Mouse (Mus musculus): ENCODE measurements around the gene Ddx19a. TPM values are rescaled to one million over a fixed set of nuclear protein-coding genes. Genes with fewer than 3 reads are reported as not detected.
"Not testable (repeated sequence)": the region's sequence is repeated elsewhere in the genome, so short reads cannot be mapped to it uniquely, and the experiment has no call there.

Gene Ddx19a
- polyA plus RNA-seq, 1 experiment from 2014 or later: 62.6 TPM

DNA sequence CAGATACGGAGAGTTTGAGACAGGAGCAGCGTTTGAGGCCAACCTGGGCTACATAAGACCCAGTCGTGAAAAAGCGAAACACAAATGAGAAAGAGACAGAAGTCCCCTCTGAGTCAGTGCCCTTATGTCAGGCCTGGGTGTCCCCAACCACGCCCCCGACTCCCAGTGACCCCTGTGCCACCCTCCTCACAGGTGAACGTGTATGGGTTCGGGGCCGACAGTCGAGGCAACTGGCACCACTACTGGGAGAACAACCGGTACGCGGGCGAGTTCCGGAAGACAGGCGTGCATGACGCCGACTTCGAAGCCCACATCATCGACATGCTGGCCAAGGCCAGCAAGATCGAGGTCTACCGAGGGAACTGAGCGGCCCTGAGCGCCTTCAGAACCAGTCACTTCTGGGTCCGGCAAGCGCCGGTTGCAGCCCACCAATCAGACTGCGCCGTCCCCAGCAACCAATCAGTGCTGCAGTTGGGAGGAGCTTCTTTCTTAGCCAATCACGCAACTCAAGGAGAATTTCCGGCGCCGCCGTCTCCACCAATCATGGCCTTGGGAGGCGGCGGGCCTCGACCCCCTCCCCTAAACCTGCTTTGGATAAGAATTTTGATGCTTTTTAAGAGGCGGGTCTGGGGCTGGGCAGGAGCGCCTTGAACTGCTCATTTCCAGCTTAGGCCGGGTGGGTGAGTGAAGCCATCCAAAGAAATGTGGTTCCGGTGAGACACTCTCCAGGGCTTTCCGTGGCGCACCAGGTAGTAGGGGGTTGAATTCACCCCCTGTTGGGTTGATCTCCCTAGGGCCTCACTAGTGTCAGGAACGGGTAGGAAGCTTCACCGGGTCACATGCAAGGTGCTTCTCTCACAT is 27.5 kb downstream of the Ddx19a start:
- no peaks in the 10 kb centered on the region for H3K27me3 ChIP-seq
- TF ChIP-seq CTCF (IDR thresholded peaks at IDR 0.05): no peak
- CTCF ChIA-PET: no interaction called here
- no peak for ATAC-seq
- in situ Hi-C loops (cut with MboI; ENCODE audit: low pct_unique_long_range_greater_than_20kb): loop anchor here (5.0 kb wide), 1 partner anchor 58 kb away; no protein-coding TSS in a partner anchor
- no peak for DNase-seq (ENCODE audit: low read depth, low spot score)
- POLR2A ChIA-PET: no interaction called here

DNA sequence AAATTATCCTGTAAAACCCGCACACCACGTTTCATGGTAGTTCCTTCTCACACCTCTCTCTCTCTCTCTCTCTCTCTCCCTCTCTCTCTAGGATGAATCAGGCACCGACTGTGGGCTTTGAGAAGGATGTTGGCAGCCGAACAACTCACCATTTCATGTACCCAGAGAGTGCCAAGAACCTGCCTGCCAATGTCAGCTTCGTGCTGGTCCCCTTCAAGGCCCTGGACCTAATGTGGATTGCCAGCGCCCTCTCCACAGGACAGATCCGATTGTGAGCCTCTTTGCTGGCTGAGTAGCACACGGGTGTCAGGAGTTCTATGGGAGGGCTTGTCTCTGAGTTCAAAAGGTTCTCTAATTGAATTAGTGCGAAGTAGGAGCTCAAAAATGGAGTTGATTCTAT is 30.3 kb downstream of the Ddx19a start:
- no peak for TF ChIP-seq CTCF (IDR thresholded peaks at IDR 0.05)
- ChIA-PET POLR2A (interaction anchor here (0.6 to 0.7 kb wide), 2 partner anchors 16 to 126 kb away, joined by 3 to 5 read pairs; no protein-coding TSS in a partner anchor), CTCF (interaction anchor here (0.9 to 1.2 kb wide), 4 partner anchors 16 to 84 kb away, joined by 3 to 4 read pairs (median 3); no protein-coding TSS in a partner anchor)
- DNase-seq (ENCODE audit: low read depth, low spot score) (no peak), ATAC-seq (no peak)
- in situ Hi-C loops (cut with MboI; ENCODE audit: low pct_unique_long_range_greater_than_20kb): loop anchor here (5.0 kb wide), 1 partner anchor 55 kb away; no protein-coding TSS in a partner anchor
- H3K27me3 ChIP-seq: no peaks in the 10 kb centered on the region

- no peaks in the 10 kb centered on the region for H3K27me3 ChIP-seq
- TF ChIP-seq CTCF (IDR thresholded peaks at IDR 0.05): no peak
- in situ Hi-C loops (cut with MboI; ENCODE audit: low pct_unique_long_range_greater_than_20kb): loop anchor here (5.0 kb wide), 1 partner anchor 54 kb away; no protein-coding TSS in a partner anchor
- POLR2A ChIA-PET: no interaction called here
- ATAC-seq (no peak), DNase-seq (ENCODE audit: low read depth, low spot score) (no peak)
- CTCF ChIA-PET: interaction anchor here (1.2 kb wide), 2 partner anchors 17 to 57 kb away, joined by 3 to 4 read pairs; no protein-coding TSS in a partner anchor
These were observed 31.0 kb downstream of the Ddx19a start for GRCm38 (mm10) chr8:110966586-110966985.

- POLR2A ChIA-PET: no interaction called here
- ATAC-seq (peak; percentile 77), DNase-seq (ENCODE audit: low read depth, low spot score) (peak; percentile 60)
- H3K27me3 ChIP-seq: no peaks in the 10 kb centered on the region
- no peak for TF ChIP-seq CTCF (IDR thresholded peaks at IDR 0.05)
- in situ Hi-C loops (cut with MboI; ENCODE audit: low pct_unique_long_range_greater_than_20kb): loop anchor here (5.0 kb wide), 1 partner anchor 53 kb away; no protein-coding TSS in a partner anchor
- CTCF ChIA-PET: interaction anchor here (0.7 to 1.6 kb wide), 4 partner anchors 13 to 47 kb away, joined by 3 to 4 read pairs (median 4); no protein-coding TSS in a partner anchor
These were observed 32.0 kb downstream of the Ddx19a start for GRCm38 (mm10) chr8:110965594-110965993.

DNA sequence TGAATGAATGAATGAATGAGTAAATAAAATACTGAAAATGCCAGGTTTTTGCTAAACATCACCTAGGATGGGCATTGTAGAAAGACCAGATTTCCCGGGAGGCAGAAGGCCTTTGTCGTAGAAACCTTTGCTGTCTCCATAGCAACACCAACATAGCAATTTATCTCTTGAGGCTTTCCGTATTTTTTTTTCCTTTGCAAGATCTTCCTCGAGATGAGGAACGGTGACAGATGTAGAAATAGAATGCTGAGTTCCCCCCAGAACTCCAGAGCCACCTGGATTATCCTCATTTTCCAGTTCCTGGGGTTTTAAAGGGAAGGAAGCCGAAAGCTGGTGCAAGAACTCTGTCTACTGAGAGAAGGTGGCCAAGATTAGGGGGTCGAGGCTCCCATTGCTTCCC is 32.9 kb downstream of the Ddx19a start:
- no peak for TF ChIP-seq CTCF (IDR thresholded peaks at IDR 0.05)
- no peak for DNase-seq (ENCODE audit: low read depth, low spot score)
- in situ Hi-C loops (cut with MboI; ENCODE audit: low pct_unique_long_range_greater_than_20kb): loop anchor here (5.0 kb wide), 1 partner anchor 52 kb away; no protein-coding TSS in a partner anchor
- no peak for ATAC-seq
- POLR2A ChIA-PET: no interaction called here
- CTCF ChIA-PET: interaction anchor here (0.7 to 1.6 kb wide), 3 partner anchors 12 to 23 kb away, joined by 3 to 4 read pairs (median 4); no protein-coding TSS in a partner anchor
- H3K27me3 ChIP-seq: no peaks in the 10 kb centered on the region

- ATAC-seq: no peak
- in situ Hi-C loops (cut with MboI; ENCODE audit: low pct_unique_long_range_greater_than_20kb): no loop called here
- POLR2A ChIA-PET: no interaction called here
- H3K27me3 ChIP-seq: no peaks in the 10 kb centered on the region
- CTCF ChIA-PET: no interaction called here
- no peak for TF ChIP-seq CTCF (IDR thresholded peaks at IDR 0.05)
- DNase-seq (ENCODE audit: low read depth, low spot score): no peak
These were observed 34.5 kb downstream of the Ddx19a start for GRCm38 (mm10) chr8:110963051-110963450.

DNA sequence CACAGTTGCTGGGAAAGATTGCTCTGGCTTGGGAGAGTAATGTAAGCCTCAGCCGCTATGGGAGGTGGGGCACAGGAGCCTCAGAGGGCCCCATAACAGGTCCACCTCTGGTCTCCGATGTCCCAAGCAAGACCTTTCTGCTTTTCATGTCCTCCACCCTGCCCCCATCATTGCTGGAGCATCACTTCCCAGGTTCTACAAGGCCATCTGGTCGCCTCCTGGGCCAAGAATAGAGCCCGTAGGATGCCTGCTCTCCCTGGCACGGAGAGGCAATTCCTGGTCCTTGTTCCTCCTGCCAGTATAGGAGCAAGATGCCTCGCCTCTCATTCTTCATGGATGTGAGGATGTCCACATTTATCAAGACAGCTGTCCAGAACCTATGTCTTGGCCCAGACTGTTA is 37.7 kb downstream of the Ddx19a start:
- no peak for DNase-seq (ENCODE audit: low read depth, low spot score)
- no peaks in the 10 kb centered on the region for H3K27me3 ChIP-seq
- no peak for ATAC-seq
- CTCF ChIA-PET: no interaction called here
- POLR2A ChIA-PET: no interaction called here
- in situ Hi-C loops (cut with MboI; ENCODE audit: low pct_unique_long_range_greater_than_20kb): no loop called here
- no peak for TF ChIP-seq CTCF (IDR thresholded peaks at IDR 0.05)

- CTCF ChIA-PET: no interaction called here
- DNase-seq (ENCODE audit: low read depth, low spot score): no peak
- H3K27me3 ChIP-seq: no peaks in the 10 kb centered on the region
- in situ Hi-C loops (cut with MboI; ENCODE audit: low pct_unique_long_range_greater_than_20kb): no loop called here
- no peak for ATAC-seq
- POLR2A ChIA-PET: no interaction called here
- TF ChIP-seq CTCF (IDR thresholded peaks at IDR 0.05): no peak
These were observed 38.4 kb downstream of the Ddx19a start for GRCm38 (mm10) chr8:110959071-110959780.

DNA sequence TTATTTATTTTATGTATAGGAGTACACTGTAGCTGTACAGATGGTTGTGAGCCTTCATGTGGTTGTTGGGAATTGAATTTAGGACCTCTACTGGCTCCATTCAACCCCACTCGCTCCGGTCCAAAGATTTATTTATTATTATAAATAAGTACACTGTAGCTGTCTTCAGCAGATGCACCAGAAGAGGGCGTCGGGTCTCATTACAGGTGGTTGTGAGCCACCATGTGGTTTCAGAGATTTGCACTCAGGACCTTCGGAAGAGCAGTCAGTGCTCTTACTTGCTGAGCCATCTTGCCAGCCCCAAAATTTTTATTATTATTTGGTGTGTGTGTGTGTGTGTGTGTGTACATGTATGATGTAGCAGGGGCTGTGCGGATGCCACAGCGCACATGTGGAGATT is 39.0 kb downstream of the Ddx19a start:
- in situ Hi-C loops (cut with MboI; ENCODE audit: low pct_unique_long_range_greater_than_20kb): not testable (repeated sequence)

DNA sequence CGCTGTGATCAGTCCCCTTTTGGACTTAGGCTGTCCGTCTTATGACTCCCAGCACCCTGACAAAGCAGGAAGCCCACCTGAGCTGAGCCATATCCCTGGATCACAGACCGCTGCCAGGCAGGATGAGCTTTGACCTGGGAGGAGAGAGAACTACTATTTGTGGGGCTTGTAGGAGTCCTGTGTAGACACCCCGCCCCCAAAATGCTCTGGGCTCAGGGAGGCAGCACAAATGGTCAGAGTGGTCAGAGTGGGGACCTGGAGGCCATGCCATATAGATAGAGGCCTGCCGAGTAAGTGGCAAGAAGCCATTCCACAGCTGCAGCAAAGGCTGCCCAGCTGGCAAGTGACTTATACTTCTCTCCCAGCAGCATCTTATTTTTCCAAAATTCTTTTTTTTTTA is 39.5 kb downstream of the Ddx19a start:
- DNase-seq (ENCODE audit: low read depth, low spot score) (no peak), ATAC-seq (no peak)
- in situ Hi-C loops (cut with MboI; ENCODE audit: low pct_unique_long_range_greater_than_20kb): no loop called here
- H3K27me3 ChIP-seq: no peaks in the 10 kb centered on the region
- TF ChIP-seq CTCF (IDR thresholded peaks at IDR 0.05): no peak
- POLR2A ChIA-PET: no interaction called here
- CTCF ChIA-PET: no interaction called here

More for the DNA sequence above, 39.0 kb downstream of the Ddx19a start:
- POLR2A ChIA-PET; CTCF ChIA-PET; ATAC-seq; H3K27me3 ChIP-seq; DNase-seq (ENCODE audit: low read depth, low spot score): not testable (repeated sequence)

GRCm38 (mm10) chr8:110957471-110957870 is 40.1 kb downstream of the Ddx19a start:
- in situ Hi-C loops (cut with MboI; ENCODE audit: low pct_unique_long_range_greater_than_20kb): no loop called here

More at GRCm38 (mm10) chr8:110957471-110957870, 40.1 kb downstream of the Ddx19a start:
- no peak for TF ChIP-seq CTCF (IDR thresholded peaks at IDR 0.05)
- DNase-seq (ENCODE audit: low read depth, low spot score) (no peak), ATAC-seq (no peak)
- H3K27me3 ChIP-seq: no peaks in the 10 kb centered on the region
- ChIA-PET POLR2A (no interaction called here), CTCF (no interaction called here)
